Mouse (Mus musculus) heart, embryonic 13.5 days (tissue): ENCODE measurements around the gene Pop5. TPM values are rescaled to one million over a fixed set of nuclear protein-coding genes. Genes with fewer than 3 reads are reported as not detected.

ENCODE experiments used
- ATAC-seq: fragments of 200-750 bp; cut with Nextera tagmentation; 2 replicates; pipeline ENCODE4 v1.8.0; 2017; ENCODE audit warnings: moderate TSS enrichment; ENCODE audit not compliant: insufficient number of reproducible peaks, low FRiP score, low TSS enrichment; ENCODE audit errors: extremely low read depth
- H3K27ac ChIP-seq: fragments of 300-500 bp; sonication (generic); replicated peaks from 2 replicates; pipeline ENCODE4 v1.5.1; 2015; ENCODE audit warnings: moderate library complexity, mild to moderate bottlenecking, inconsistent platforms
- H3K27me3 ChIP-seq: fragments of 300-500 bp; sonication (generic); replicated peaks from 2 replicates; pipeline ENCODE4 v1.6.1; 2015; ENCODE audit warnings: mild to moderate bottlenecking, inconsistent platforms
- H3K36me3 ChIP-seq: fragments of 300-500 bp; sonication (generic); 2 replicates; pipeline ENCODE4 v1.6.1; 2015; ENCODE audit warnings: mild to moderate bottlenecking, inconsistent platforms
- H3K4me1 ChIP-seq: fragments of 300-500 bp; sonication (generic); 2 replicates; pipeline ENCODE4 v1.6.1; 2015; ENCODE audit warnings: inconsistent platforms
- H3K4me2 ChIP-seq: fragments of 300-500 bp; sonication (generic); 2 replicates; pipeline ENCODE4 v1.6.1; 2015; ENCODE audit warnings: inconsistent platforms, mild to moderate bottlenecking, moderate library complexity
- H3K4me3 ChIP-seq: fragments of 300-500 bp; sonication (generic); 2 replicates; pipeline ENCODE4 v1.5.1; 2015; ENCODE audit warnings: moderate library complexity, mild to moderate bottlenecking, inconsistent platforms
- H3K9ac ChIP-seq: fragments of 300-500 bp; sonication (generic); 2 replicates; pipeline ENCODE4 v1.6.1; 2015; ENCODE audit warnings: inconsistent platforms, mild to moderate bottlenecking, moderate library complexity
- H3K9me3 ChIP-seq: fragments of 300-500 bp; sonication (generic); 2 replicates; pipeline ENCODE4 v1.6.1; 2016; ENCODE audit warnings: inconsistent platforms
- WGBS: fragments of 180-500 bp; shearing (Covaris S2); methylation state at CpG from one replicate; pipeline ENCODE4 v1.1.7; 2015; ENCODE audit warnings: mixed read lengths; 5-methylcytosine and 5-hydroxymethylcytosine counted together
- polyA plus RNA-seq: library from polyadenylated mRNA; unstranded; fragments of >200 nt; fragmentation: Nextera tagmentation; extraction: Ambion mirVana; gene quantifications from 2 replicates; pipeline ENCODE4 v1.2.1, GENCODE M21; 2015

Pop5 gene
- polyA plus RNA-seq: 63.6 and 73.0 TPM in 2 replicates

GRCm38 (mm10) chr5:115235786-115236263 is at the start of gene Pop5:
Gene Pop5, plus strand, starts transcription at chr5:115235836.
- H3K9ac ChIP-seq: peak within 1 kb of the TSS; percentile 82
- no peaks in the 10 kb centered on the region for H3K9me3 ChIP-seq
- H3K27me3 ChIP-seq: peaks cover 29% of the 10 kb centered on the region
- WGBS: 1% methylated on average over 21 of the region's 21 CpGs
- H3K4me1 ChIP-seq: peaks cover 22% of the 10 kb centered on the region
- H3K36me3 ChIP-seq: peaks cover 13% of the 10 kb centered on the region
- no peak within 1 kb of the TSS for H3K27ac ChIP-seq
- H3K4me3 ChIP-seq: peak within 1 kb of the TSS; percentile 64
- H3K4me2 ChIP-seq: peak within 1 kb of the TSS; percentile 90
- ATAC-seq: no peak

GRCm38 (mm10) chr5:115186371-115187073 is 49.1 kb upstream of the Pop5 start:
- ATAC-seq: no peak
- Histone ChIP-seq H3K27me3 (peaks cover 53% of the 10 kb centered on the region), H3K4me3 (peak overlapping the region; percentile 28), H3K27ac (no peak overlapping the region), H3K4me1 (peaks cover 48% of the 10 kb centered on the region), H3K9ac (peak overlapping the region; percentile 40), H3K4me2 (peak overlapping the region; percentile 58), H3K36me3 (no peaks in the 10 kb centered on the region), H3K9me3 (peaks cover 4% of the 10 kb centered on the region; the same call in 1 of the 2 replicates)
- WGBS: 43% methylated on average over 17 of the region's 17 CpGs

- H3K27ac ChIP-seq: peak overlapping the region; percentile 69
- WGBS: 15% methylated on average over 26 of the region's 26 CpGs
- H3K27me3 ChIP-seq: peaks cover 63% of the 10 kb centered on the region
- peak overlapping the region; percentile 28 for H3K4me3 ChIP-seq
- peaks cover 4% of the 10 kb centered on the region; the same call in 1 of the 2 replicates for H3K9me3 ChIP-seq
- peak overlapping the region; percentile 58 for H3K4me2 ChIP-seq
- peak overlapping the region; percentile 40; the same call in 1 of the 2 replicates for H3K9ac ChIP-seq
- peak; percentile 49; the same call in 1 of the 2 replicates for ATAC-seq
- H3K4me1 ChIP-seq: peaks cover 43% of the 10 kb centered on the region
- no peaks in the 10 kb centered on the region for H3K36me3 ChIP-seq
These were observed 48.2 kb upstream of the Pop5 start for GRCm38 (mm10) chr5:115187188-115188131.

GRCm38 (mm10) chr5:115188824-115189223 is 46.8 kb upstream of the Pop5 start:
- WGBS: 47% methylated on average over 5 of the region's 5 CpGs
- peaks cover 42% of the 10 kb centered on the region for H3K4me1 ChIP-seq
- no peak overlapping the region for H3K4me3 ChIP-seq
- H3K9me3 ChIP-seq: peaks cover 4% of the 10 kb centered on the region; the same call in 1 of the 2 replicates
- no peak overlapping the region for H3K4me2 ChIP-seq
- no peaks in the 10 kb centered on the region for H3K36me3 ChIP-seq
- peaks cover 76% of the 10 kb centered on the region for H3K27me3 ChIP-seq
- H3K27ac ChIP-seq: no peak overlapping the region
- ATAC-seq: no peak
- H3K9ac ChIP-seq: no peak overlapping the region

- peaks cover 85% of the 10 kb centered on the region for H3K27me3 ChIP-seq
- no peak overlapping the region for H3K9ac ChIP-seq
- WGBS: 75% methylated on average over 12 of the region's 12 CpGs
- H3K4me1 ChIP-seq: peaks cover 39% of the 10 kb centered on the region
- H3K4me2 ChIP-seq: no peak overlapping the region
- ATAC-seq: no peak
- no peaks in the 10 kb centered on the region for H3K36me3 ChIP-seq
- peaks cover 4% of the 10 kb centered on the region; the same call in 1 of the 2 replicates for H3K9me3 ChIP-seq
- no peak overlapping the region for H3K4me3 ChIP-seq
- no peak overlapping the region for H3K27ac ChIP-seq
These were observed 45.6 kb upstream of the Pop5 start for GRCm38 (mm10) chr5:115190081-115190480.

GRCm38 (mm10) chr5:115191880-115192827 is 43.5 kb upstream of the Pop5 start:
- H3K9me3 ChIP-seq: peaks cover 4% of the 10 kb centered on the region; the same call in 1 of the 2 replicates
- H3K36me3 ChIP-seq: no peaks in the 10 kb centered on the region
- no peak overlapping the region for H3K4me2 ChIP-seq
- no peak overlapping the region for H3K27ac ChIP-seq
- 11% methylated on average over 29 of the region's 29 CpGs for WGBS
- H3K4me1 ChIP-seq: peaks cover 28% of the 10 kb centered on the region
- H3K27me3 ChIP-seq: peaks cover 89% of the 10 kb centered on the region
- no peak overlapping the region for H3K9ac ChIP-seq
- H3K4me3 ChIP-seq: peak overlapping the region; percentile 12; the same call in 1 of the 2 replicates
- no peak for ATAC-seq

GRCm38 (mm10) chr5:115192828-115193195 is 42.8 kb upstream of the Pop5 start:
- peaks cover 23% of the 10 kb centered on the region for H3K4me1 ChIP-seq
- H3K27ac ChIP-seq: no peak overlapping the region
- peak overlapping the region; percentile 99 for H3K4me2 ChIP-seq
- peak overlapping the region; percentile 62 for H3K4me3 ChIP-seq
- WGBS: 14% methylated on average over 7 of the region's 7 CpGs
- H3K9me3 ChIP-seq: peaks cover 4% of the 10 kb centered on the region; the same call in 1 of the 2 replicates
- no peak overlapping the region for H3K9ac ChIP-seq
- ATAC-seq: no peak
- no peaks in the 10 kb centered on the region for H3K36me3 ChIP-seq
- H3K27me3 ChIP-seq: peaks cover 84% of the 10 kb centered on the region

- H3K4me3 ChIP-seq: peak overlapping the region; percentile 62
- H3K27me3 ChIP-seq: peaks cover 82% of the 10 kb centered on the region
- H3K4me1 ChIP-seq: peaks cover 23% of the 10 kb centered on the region
- H3K27ac ChIP-seq: no peak overlapping the region
- no peak for ATAC-seq
- peaks cover 4% of the 10 kb centered on the region; the same call in 1 of the 2 replicates for H3K9me3 ChIP-seq
- no peaks in the 10 kb centered on the region for H3K36me3 ChIP-seq
- H3K4me2 ChIP-seq: peak overlapping the region; percentile 99
- H3K9ac ChIP-seq: peak overlapping the region; percentile 71
- WGBS: under 1% methylated on average over 34 of the region's 34 CpGs
These were observed 42.4 kb upstream of the Pop5 start for GRCm38 (mm10) chr5:115193226-115193625.

GRCm38 (mm10) chr5:115193669-115194625 is 41.7 kb upstream of the Pop5 start, which contains the start of gene Cabp1:
Gene Cabp1, minus strand, starts transcription at chr5:115194381.
- peak within 1 kb of the TSS; percentile 71 for H3K9ac ChIP-seq
- H3K9me3 ChIP-seq: no peaks in the 10 kb centered on the region
- under 1% methylated on average over 87 of the region's 116 CpGs for WGBS
- no peak within 1 kb of the TSS for H3K27ac ChIP-seq
- no peak for ATAC-seq
- peaks cover 81% of the 10 kb centered on the region for H3K27me3 ChIP-seq
- H3K4me2 ChIP-seq: peak within 1 kb of the TSS; percentile 99
- H3K36me3 ChIP-seq: no peaks in the 10 kb centered on the region
- peaks cover 23% of the 10 kb centered on the region for H3K4me1 ChIP-seq
- peak within 1 kb of the TSS; percentile 62 for H3K4me3 ChIP-seq
